Mouse (Mus musculus) stomach, embryonic 14.5 days (tissue): ENCODE data around the gene Filip1l. TPM values are rescaled to one million over a fixed set of nuclear protein-coding genes. Genes with fewer than 3 reads are reported as not detected.

Experiments used
- ATAC-seq: fragments of 200-750 bp; cut with Nextera tagmentation; 2 replicates; pipeline ENCODE4 v1.8.0; 2017; ENCODE audit warnings: low read depth, moderate TSS enrichment; ENCODE audit not compliant: insufficient number of reproducible peaks, insufficient read depth, low FRiP score
- H3K27ac ChIP-seq: fragments of 300-500 bp; sonication (generic); 2 replicates; pipeline ENCODE4 v1.5.1; 2014; ENCODE audit warnings: mild to moderate bottlenecking, low read length, moderate library complexity, mixed read lengths
- H3K27me3 ChIP-seq: fragments of 300-500 bp; sonication (generic); 2 replicates; pipeline ENCODE4 v1.6.1; 2014; ENCODE audit warnings: low read length, control low read depth, mixed read lengths; ENCODE audit not compliant: control insufficient read depth, insufficient read depth
- H3K36me3 ChIP-seq: fragments of 300-500 bp; sonication (generic); 2 replicates; pipeline ENCODE4 v1.6.1; 2014; ENCODE audit warnings: mild to moderate bottlenecking, control low read depth, low read length, moderate library complexity, mixed read lengths; ENCODE audit not compliant: control insufficient read depth, insufficient read depth
- H3K4me1 ChIP-seq: fragments of 300-500 bp; sonication (generic); 2 replicates; pipeline ENCODE4 v1.6.1; 2014; ENCODE audit warnings: low read length, control low read depth, mixed read lengths; ENCODE audit not compliant: control insufficient read depth, insufficient read depth
- H3K4me2 ChIP-seq: fragments of 300-500 bp; sonication (generic); replicated peaks from 2 replicates; pipeline ENCODE4 v1.6.1; 2014; ENCODE audit warnings: low read depth, low read length, control low read depth
- H3K4me3 ChIP-seq: fragments of 300-500 bp; sonication (generic); 2 replicates; pipeline ENCODE4 v1.5.1; 2014; ENCODE audit warnings: low read depth, low read length, control low read depth
- H3K9ac ChIP-seq: fragments of 300-500 bp; sonication (generic); replicated peaks from 2 replicates; pipeline ENCODE4 v1.6.1; 2014; ENCODE audit warnings: low read depth, mild to moderate bottlenecking, control low read depth, low read length, moderate library complexity, mixed read lengths
- H3K9me3 ChIP-seq: fragments of 300-500 bp; sonication (generic); 2 replicates; pipeline ENCODE4 v1.6.1; 2016; ENCODE audit warnings: low read depth, low read length, control low read depth; ENCODE audit not compliant: control insufficient read depth
- WGBS: fragments of 180-500 bp; shearing (Covaris S2); extraction: QIAGEN DNeasy Blood & Tissue Kit; methylation state at CpG from one replicate; pipeline ENCODE4 v1.1.7; 2014; 5-methylcytosine and 5-hydroxymethylcytosine counted together
- polyA plus RNA-seq: library from polyadenylated mRNA; unstranded; fragments of >200 nt; fragmentation: Nextera tagmentation; extraction: Ambion mirVana; gene quantifications from 2 replicates; pipeline ENCODE4 v1.2.1, GENCODE M21; 2014

Gene Filip1l
- polyA plus RNA-seq, 1 experiment from 2014 or later, result 54.7 TPM

DNA sequence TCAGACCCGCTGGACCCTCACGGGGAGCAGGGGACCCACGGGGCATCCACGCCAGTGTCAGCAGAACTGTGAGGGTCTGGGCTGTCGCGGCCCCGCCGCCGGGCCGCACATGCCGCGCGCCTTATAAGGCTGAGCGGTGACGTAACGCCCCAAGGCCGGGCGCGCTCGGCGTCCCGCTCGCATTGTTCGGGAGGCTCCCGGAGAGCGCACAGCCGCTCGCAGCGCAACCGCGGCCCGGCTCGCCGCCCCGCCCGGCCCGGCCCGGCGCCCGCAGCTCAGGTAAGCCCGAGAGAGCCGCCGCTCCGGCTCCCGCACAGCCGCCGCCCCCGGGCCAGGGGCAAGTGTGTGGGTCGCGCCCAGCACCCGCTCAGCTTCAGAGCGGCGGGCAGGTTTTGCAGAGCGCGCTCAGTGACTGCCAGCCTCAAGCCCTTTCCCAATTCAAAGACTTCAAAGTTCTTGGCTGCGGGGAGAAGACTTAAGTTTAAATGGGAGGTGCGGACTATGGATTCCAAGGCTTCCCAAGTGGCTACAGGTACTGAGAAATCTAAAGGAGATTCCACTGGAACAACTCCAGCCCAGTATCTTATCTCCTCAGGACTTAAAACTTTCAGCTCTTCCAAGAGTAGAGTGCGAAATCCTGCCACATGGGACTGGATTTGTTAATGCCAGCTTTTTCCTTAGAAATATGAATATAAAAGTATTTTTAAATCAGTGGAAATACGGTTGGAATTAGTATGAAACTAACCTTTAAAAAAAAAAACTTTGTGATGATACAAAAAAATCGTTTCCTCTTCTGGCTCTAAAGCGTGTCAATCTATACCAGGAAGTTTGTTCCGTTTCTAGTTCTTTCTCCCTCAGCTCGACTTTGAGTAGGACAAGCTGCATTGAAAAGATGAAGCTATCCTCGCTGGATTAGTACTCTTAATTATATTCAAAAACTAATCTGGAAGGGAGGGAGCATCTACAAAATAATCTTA, 196.5 kb downstream of the Filip1l start:
- peaks cover 14% of the 10 kb centered on the region for H3K4me1 ChIP-seq
- peak overlapping the region; percentile 90 for H3K27ac ChIP-seq
- H3K4me3 ChIP-seq, result peak overlapping the region; percentile 74
- H3K9me3 ChIP-seq, result no peaks in the 10 kb centered on the region
- no peaks in the 10 kb centered on the region for H3K36me3 ChIP-seq
- peak overlapping the region; percentile 91 for H3K9ac ChIP-seq
- peak; percentile 95 for ATAC-seq
- H3K4me2 ChIP-seq, result peak overlapping the region; percentile 87
- WGBS, result under 1% methylated on average over 64 of the region's 64 CpGs
- no peaks in the 10 kb centered on the region for H3K27me3 ChIP-seq

DNA sequence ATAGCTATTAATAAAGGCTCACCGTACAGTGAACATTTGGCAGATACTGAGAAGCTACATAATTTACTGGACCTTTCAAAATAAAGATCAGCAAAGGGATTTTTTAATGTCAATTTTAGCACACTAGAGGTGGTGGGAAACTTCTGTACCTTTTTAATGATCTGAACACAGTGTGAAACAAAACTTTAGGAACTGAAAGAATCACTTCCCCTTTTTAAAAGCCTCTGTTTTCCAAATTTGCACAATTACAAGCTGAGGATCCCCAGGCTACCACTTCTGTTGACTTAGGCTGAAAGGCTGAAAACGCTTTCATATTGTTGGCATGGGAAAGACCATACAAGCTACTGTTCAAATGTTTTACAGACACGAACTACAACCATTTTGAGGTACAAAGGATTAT, 197.2 kb downstream of the Filip1l start:
- H3K9me3 ChIP-seq, result no peaks in the 10 kb centered on the region
- H3K4me2 ChIP-seq, result peak overlapping the region; percentile 87
- no peaks in the 10 kb centered on the region for H3K36me3 ChIP-seq
- peak overlapping the region; percentile 74 for H3K4me3 ChIP-seq
- no peaks in the 10 kb centered on the region for H3K27me3 ChIP-seq
- no peak for ATAC-seq
- H3K4me1 ChIP-seq, result peaks cover 14% of the 10 kb centered on the region
- H3K9ac ChIP-seq, result peak overlapping the region; percentile 91
- 26% methylated on average over 3 of the region's 3 CpGs for WGBS
- H3K27ac ChIP-seq, result peak overlapping the region; percentile 17; the same call in 1 of the 2 replicates

DNA sequence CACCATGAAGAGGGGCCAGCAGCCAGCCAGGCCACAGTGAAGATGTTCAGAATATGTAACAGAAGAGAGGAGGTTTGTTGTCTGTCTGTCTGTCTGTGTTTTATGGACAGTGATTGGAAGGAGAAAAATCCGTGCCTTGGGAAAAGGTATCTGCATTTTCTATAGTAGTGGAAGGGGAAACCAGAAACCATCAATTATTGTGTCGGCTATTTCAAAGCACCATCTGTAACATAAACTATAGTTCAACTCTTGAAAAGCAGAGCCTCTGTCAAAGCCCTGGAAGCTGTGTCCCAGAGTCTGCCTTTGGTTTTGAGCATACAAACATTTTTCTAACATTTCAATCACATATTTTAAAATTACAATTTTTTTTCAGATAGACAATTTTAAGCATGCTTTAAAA, 197.9 kb downstream of the Filip1l start:
- Histone ChIP-seq H3K9ac (0 out of 2 replicates have a peak overlapping the region, but pooled peaks have one; percentile 18), H3K27me3 (no peaks in the 10 kb centered on the region), H3K9me3 (no peaks in the 10 kb centered on the region), H3K4me1 (peaks cover 12% of the 10 kb centered on the region), H3K36me3 (no peaks in the 10 kb centered on the region), H3K4me2 (peak overlapping the region; percentile 51), H3K4me3 (peak overlapping the region; percentile 30), H3K27ac (no peak overlapping the region)
- WGBS, result 11% methylated on average over 2 of the region's 2 CpGs
- no peak for ATAC-seq

DNA sequence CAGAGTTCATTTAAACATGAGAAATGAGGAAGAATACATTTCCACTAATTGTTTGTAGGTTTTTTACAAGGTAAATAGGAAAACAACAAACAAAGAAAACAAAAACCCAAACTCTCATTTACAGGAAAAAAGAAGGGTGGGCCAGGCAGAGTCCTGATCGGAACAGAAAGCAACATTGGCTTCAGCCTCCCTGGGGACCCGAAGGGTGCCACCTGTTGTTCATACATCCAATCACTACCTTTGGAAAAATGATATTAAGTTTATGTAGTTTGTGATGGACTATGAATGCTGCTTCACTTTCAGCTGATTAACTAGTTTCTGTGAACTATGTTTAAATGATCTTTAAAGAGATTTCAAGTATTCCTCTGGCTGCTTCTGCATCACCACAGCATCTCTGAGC, 198.7 kb downstream of the Filip1l start:
- WGBS, result 71% methylated on average over 2 of the region's 2 CpGs
- peak overlapping the region; percentile 51 for H3K4me2 ChIP-seq
- H3K27ac ChIP-seq, result no peak overlapping the region
- no peaks in the 10 kb centered on the region for H3K27me3 ChIP-seq
- peak overlapping the region; percentile 30 for H3K4me3 ChIP-seq
- H3K9ac ChIP-seq, result no peak overlapping the region
- no peaks in the 10 kb centered on the region for H3K9me3 ChIP-seq
- ATAC-seq, result no peak
- H3K36me3 ChIP-seq, result no peaks in the 10 kb centered on the region
- H3K4me1 ChIP-seq, result peaks cover 18% of the 10 kb centered on the region

DNA sequence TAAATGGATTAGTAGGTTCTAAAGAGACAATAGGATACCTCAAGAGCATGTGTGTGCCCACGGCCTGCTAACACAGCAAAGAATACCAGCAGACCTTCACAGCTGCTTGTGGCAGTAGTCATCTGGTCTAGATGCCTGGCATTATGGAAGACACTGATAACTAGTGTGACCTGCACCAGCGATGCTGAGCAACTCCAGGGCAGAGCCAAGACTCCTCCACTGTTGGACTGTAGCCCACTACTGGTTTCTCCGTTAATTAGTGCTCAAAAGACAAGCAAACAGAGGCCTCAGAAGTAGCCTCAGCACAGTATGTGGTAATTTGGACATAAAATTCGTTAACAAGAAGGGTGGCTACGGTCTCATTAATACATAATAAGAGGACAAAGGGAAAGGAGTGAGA, 199.8 kb downstream of the Filip1l start:
- Histone ChIP-seq H3K4me3 (no peak overlapping the region), H3K36me3 (no peaks in the 10 kb centered on the region), H3K4me1 (peaks cover 20% of the 10 kb centered on the region), H3K9me3 (no peaks in the 10 kb centered on the region), H3K4me2 (peak overlapping the region; percentile 51; the same call in 1 of the 2 replicates), H3K27me3 (no peaks in the 10 kb centered on the region), H3K27ac (no peak overlapping the region), H3K9ac (no peak overlapping the region)
- 87% methylated on average over 5 of the region's 5 CpGs for WGBS
- ATAC-seq, result no peak

DNA sequence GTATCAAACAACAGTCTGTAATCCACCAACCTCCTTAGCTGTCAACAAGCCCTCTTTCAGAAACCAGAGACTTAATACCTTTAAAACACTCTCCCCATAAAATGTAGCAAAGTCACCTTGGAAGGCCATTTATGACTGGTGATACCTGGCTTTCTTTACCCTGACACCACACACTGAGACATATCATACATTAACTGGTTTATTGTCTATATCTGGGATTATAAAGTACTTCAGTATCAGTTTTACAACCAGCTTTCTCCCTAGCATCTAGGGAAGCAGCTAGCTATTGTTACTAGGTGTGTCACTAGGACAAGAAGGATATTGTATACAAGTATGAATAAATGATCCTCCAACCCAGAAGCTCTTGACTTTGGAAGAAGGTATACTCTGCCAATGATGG, 200.3 kb downstream of the Filip1l start:
- Histone ChIP-seq H3K4me2 (no peak overlapping the region), H3K27me3 (no peaks in the 10 kb centered on the region), H3K4me3 (no peak overlapping the region), H3K9ac (no peak overlapping the region), H3K9me3 (no peaks in the 10 kb centered on the region), H3K4me1 (peaks cover 20% of the 10 kb centered on the region), H3K27ac (no peak overlapping the region), H3K36me3 (no peaks in the 10 kb centered on the region)
- no peak for ATAC-seq

- H3K4me3 ChIP-seq, result no peak overlapping the region
- WGBS, result 85% methylated on average over 6 of the region's 6 CpGs
Measured at GRCm38 (mm10) chr16:57554886-57555400, 202.1 kb downstream of the Filip1l start.

GRCm38 (mm10) chr16:57555667-57556066, 202.8 kb downstream of the Filip1l start:
- no peak for ATAC-seq
- no peaks in the 10 kb centered on the region for H3K9me3 ChIP-seq
- no peaks in the 10 kb centered on the region for H3K36me3 ChIP-seq
- WGBS, result 73% methylated on average over 4 of the region's 4 CpGs
- H3K4me1 ChIP-seq, result peaks cover 16% of the 10 kb centered on the region
- H3K9ac ChIP-seq, result no peak overlapping the region
- H3K27me3 ChIP-seq, result no peaks in the 10 kb centered on the region
- H3K4me2 ChIP-seq, result no peak overlapping the region
- H3K4me3 ChIP-seq, result no peak overlapping the region
- H3K27ac ChIP-seq, result no peak overlapping the region

More at GRCm38 (mm10) chr16:57554886-57555400, 202.1 kb downstream of the Filip1l start:
- Histone ChIP-seq H3K9me3 (no peaks in the 10 kb centered on the region), H3K27me3 (no peaks in the 10 kb centered on the region), H3K4me2 (no peak overlapping the region), H3K27ac (no peak overlapping the region), H3K9ac (no peak overlapping the region), H3K36me3 (no peaks in the 10 kb centered on the region), H3K4me1 (peaks cover 16% of the 10 kb centered on the region)
- no peak for ATAC-seq
